Mouse (Mus musculus) heart, postnatal 10 days (tissue): ENCODE measurements around the gene Crtc2. TPM values are rescaled to one million over a fixed set of nuclear protein-coding genes. Genes with fewer than 3 reads are reported as not detected.

Experiments
- DNase-seq, 2 experiments: peaks; one replicate each; pipeline ENCODE4 v3.0.0; 2021
- intact Hi-C: fragments of 180-260 bp; cut with DNase I; formaldehyde crosslinking; loops from one replicate; pipeline ENCODE4 v1.15.1; 2025
- microRNA-seq, 2 experiments: library from miRNA; unstranded; fragments of <30 nt; microRNA quantifications; one replicate each; pipeline ENCODE4 v1.2.0; 2022
- total RNA-seq, 2 experiments: library from RNA; stranded (reverse); gene quantifications; 2 replicates each; pipeline ENCODE4 v1.2.3; 2021

Crtc2 gene
- total RNA-seq, 2 experiments from 2014 or later: 21.1 to 26.9 TPM

DNA sequence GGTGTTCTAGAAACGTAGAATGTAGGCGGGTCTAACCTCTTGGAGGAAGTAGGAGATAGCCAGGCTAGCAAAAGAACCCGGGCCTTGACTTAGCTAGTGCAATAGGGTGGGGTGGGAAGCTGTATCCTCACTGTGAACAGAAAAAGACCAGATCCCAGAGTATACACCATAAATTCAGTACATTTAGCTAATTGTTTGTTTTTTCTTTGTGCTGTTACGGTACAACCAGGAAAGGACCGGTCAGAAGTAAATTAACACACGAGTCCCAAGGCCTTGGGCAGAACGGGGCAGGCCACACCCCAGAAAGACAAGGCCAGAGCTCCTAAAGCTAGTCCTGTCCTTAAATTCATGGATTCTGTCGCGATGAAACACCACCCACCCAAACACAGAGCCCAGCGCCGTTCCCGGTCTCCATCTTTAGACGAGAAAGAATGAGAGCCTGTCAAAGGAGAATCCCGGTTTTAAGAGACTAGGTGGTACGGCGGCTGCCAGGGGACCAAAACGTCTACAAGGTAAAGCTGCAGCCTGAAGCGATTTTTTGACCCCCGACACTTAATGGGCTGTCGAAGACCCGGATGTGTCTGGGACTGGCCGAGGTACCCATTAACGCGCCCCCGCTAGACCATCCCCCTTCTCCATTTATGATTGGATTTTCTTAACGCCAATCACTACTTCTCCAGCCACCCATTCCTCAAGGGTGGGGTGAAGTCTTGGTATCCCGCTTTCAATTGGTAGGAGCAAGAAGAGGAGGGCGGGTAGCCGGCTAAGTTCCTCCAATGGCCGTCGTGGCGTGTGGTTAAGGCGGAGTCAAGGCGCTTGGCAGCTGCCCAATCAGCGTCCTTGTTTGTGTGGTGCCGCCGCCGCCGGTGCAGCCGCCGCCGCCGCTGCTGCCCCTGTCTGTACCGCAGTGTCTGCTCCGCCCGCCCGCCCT is 38.6 kb downstream of the Crtc2 start, which contains the start of gene Gatad2b:
Gene Gatad2b (plus strand): TSS at position 834 of the 931 bp plus-strand sequence.
- intact Hi-C loops: loop anchor here (1.0 kb wide), 1 partner anchor 27 kb away; the partner anchor contains the start of gene Dennd4b

DNA sequence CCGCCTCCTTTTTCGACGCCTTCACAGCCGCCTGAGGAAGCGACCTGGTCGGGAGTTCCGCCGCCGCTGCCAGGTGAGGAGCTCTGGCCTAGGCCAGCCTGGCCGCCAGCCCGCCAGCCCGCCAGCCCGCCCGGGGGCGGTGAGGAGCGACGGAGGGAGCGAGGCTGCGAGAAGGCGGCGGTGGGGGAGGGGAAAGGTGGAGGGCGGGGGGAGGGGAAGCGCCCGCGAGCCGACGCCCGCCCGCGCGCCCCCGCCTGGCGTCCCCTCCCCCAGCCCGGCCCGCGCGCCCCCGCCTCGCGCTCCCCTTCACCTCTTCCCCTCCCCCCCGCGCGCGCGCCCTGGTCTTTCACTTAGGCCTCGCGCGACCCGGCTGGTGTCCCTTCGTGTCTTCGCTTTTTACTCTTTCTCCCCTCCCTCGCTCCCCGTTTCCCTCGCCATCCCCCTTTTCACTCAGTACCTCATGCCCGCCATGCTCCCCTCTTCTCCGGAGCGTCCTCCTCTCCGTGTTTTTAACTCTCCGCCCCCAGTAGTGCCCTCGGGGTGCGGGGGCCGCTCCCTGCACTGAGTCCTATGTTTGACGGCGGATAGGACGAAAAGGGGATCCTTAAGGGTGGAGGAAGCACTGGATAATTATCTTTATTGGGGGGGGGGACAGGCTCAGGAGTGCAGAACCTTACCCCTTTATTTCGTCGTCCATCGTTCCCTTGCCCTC is 39.5 kb downstream of the Crtc2 start:
- intact Hi-C loops: no loop called here
- DNase-seq: peak; percentile 68 to 78

More for the DNA sequence above, 38.6 kb downstream of the Crtc2 start, which contains the start of gene Gatad2b:
- DNase-seq: peak; percentile 99

- peak; percentile 22 to 34 for DNase-seq
- intact Hi-C loops: no loop called here
Observed at GRCm38 (mm10) chr3:90294064-90294440, 40.1 kb downstream of the Crtc2 start.

GRCm38 (mm10) chr3:90294651-90295050 is 40.7 kb downstream of the Crtc2 start:
- intact Hi-C loops: no loop called here
- DNase-seq: no peak

- DNase-seq: no peak
- intact Hi-C loops: no loop called here
Observed at GRCm38 (mm10) chr3:90305801-90306200, 51.8 kb downstream of the Crtc2 start.

- intact Hi-C loops: no loop called here
Observed at GRCm38 (mm10) chr3:90309589-90309988, 55.6 kb downstream of the Crtc2 start.

DNA sequence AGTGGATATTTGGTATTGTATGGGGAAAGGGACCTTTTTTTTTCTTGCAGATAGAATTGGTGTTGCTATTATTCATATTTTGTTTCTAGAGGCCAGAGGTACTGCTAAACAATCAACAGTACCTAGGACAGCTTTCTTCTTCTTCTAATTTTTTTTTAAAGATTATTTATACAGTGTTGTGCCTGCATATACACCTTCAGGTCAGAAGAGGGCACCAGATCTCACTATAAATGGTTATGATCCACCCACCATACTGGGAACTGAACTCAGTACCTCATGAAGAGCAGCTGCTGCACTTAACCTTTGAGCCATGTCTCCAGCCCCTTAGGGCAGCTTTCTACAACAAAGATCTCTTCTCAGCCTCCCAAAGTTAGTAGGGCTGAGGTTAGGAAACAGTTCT is 59.4 kb downstream of the Crtc2 start:
- no peak for DNase-seq
- intact Hi-C loops: no loop called here

More at GRCm38 (mm10) chr3:90309589-90309988, 55.6 kb downstream of the Crtc2 start:
- no peak for DNase-seq

Small RNAs within 50 kb of the gene (microRNA-seq; reads per million reads assigned to microRNA genes)
- 0 reads per million in 2 experiments for gene Mir7012

Other genes starting within 250 kb of the Crtc2 start
- gene 4933434E20Rik, start 202.5 kb upstream of the Crtc2 start, total RNA-seq: 10 to 100 TPM; 56.2 to 63.2 TPM
- gene Ubap2l, start 201.5 kb upstream of the Crtc2 start, total RNA-seq: 100 to 1,000 TPM; 143 to 150 TPM
- 100 to 1,000 TPM; 103 to 108 TPM for gene Tpm3, start 181.5 kb upstream of the Crtc2 start, total RNA-seq
- gene Nup210l, start 150.0 kb upstream of the Crtc2 start, total RNA-seq: under 1 TPM; 0.10 to 0.12 TPM
- gene Rps27, start 40.5 kb upstream of the Crtc2 start, total RNA-seq: 1,000 to 10,000 TPM; 1,084 to 1,156 TPM
- gene Rab13, start 40.5 kb upstream of the Crtc2 start, total RNA-seq: 10 to 100 TPM; 12.3 to 14.4 TPM
- 10 to 100 TPM; 44.4 to 46.9 TPM for gene Jtb, start 22.6 kb upstream of the Crtc2 start, total RNA-seq
- gene Creb3l4, start 10.7 kb upstream of the Crtc2 start, total RNA-seq: under 1 TPM; 0.26 to 0.45 TPM
- gene Slc39a1, start 6.0 kb upstream of the Crtc2 start, total RNA-seq: 100 to 1,000 TPM; 105 to 110 TPM
- 10 to 100 TPM; 16.8 to 19.7 TPM for gene Dennd4b, start 11.0 kb downstream of the Crtc2 start, total RNA-seq
- gene Gatad2b, start 39.0 kb downstream of the Crtc2 start, total RNA-seq: 10 to 100 TPM; 56.6 to 59.5 TPM
- 1 to 10 TPM; 1.9 to 3.3 TPM for gene Slc27a3, start 135.8 kb downstream of the Crtc2 start, total RNA-seq
- 10 to 100 TPM; 24.4 to 28.3 TPM for gene Ints3, start 179.5 kb downstream of the Crtc2 start, total RNA-seq
- 10 to 100 TPM; 35.4 to 37.8 TPM for gene Npr1, start 211.7 kb downstream of the Crtc2 start, total RNA-seq
- 10 to 100 TPM; 55.3 to 57.5 TPM for gene Ilf2, start 222.0 kb downstream of the Crtc2 start, total RNA-seq
- gene Snapin, start 236.9 kb downstream of the Crtc2 start, total RNA-seq: 10 to 100 TPM; 55.9 to 62.7 TPM